Mouse (Mus musculus) limb, embryonic 11.5 days (tissue): ENCODE data around the gene Smo. TPM values are rescaled to one million over a fixed set of nuclear protein-coding genes. Genes with fewer than 3 reads are reported as not detected.

Experiments used
- ATAC-seq: fragments of 200-750 bp; cut with Nextera tagmentation; 2 replicates; pipeline ENCODE4 v1.8.0; 2017; ENCODE audit warnings: low read depth; ENCODE audit not compliant: insufficient number of reproducible peaks, low FRiP score, low TSS enrichment
- DNase-seq: peaks from one replicate; pipeline ENCODE4 v3.0.0-alpha.2; 2015; ENCODE audit warnings: low spot score
- H3K27ac ChIP-seq: fragments of 300-500 bp; sonication (generic); replicated peaks from 2 replicates; pipeline ENCODE4 v1.5.1; 2014; ENCODE audit warnings: low read depth, mild to moderate bottlenecking, low read length
- H3K27me3 ChIP-seq: fragments of 300-500 bp; sonication (generic); 2 replicates; pipeline ENCODE4 v1.6.1; 2014; ENCODE audit warnings: mild to moderate bottlenecking, low read length, mixed read lengths; ENCODE audit not compliant: control insufficient read depth, insufficient read depth
- H3K36me3 ChIP-seq: fragments of 300-500 bp; sonication (generic); 2 replicates; pipeline ENCODE4 v1.6.1; 2014; ENCODE audit warnings: mild to moderate bottlenecking, low read length, moderate library complexity, mixed read lengths; ENCODE audit not compliant: control insufficient read depth, insufficient read depth
- H3K4me1 ChIP-seq: fragments of 300-500 bp; sonication (generic); 2 replicates; pipeline ENCODE4 v1.6.1; 2014; ENCODE audit warnings: low read length, mixed read lengths; ENCODE audit not compliant: control insufficient read depth, insufficient read depth
- H3K4me2 ChIP-seq: fragments of 300-500 bp; sonication (generic); 2 replicates; pipeline ENCODE4 v1.6.1; 2014; ENCODE audit warnings: low read depth, mild to moderate bottlenecking, moderate library complexity; ENCODE audit not compliant: severe bottlenecking
- H3K4me3 ChIP-seq: fragments of 300-500 bp; sonication (generic); 2 replicates; pipeline ENCODE4 v1.5.1; 2014; ENCODE audit warnings: low read depth, low read length
- H3K9ac ChIP-seq: fragments of 300-500 bp; sonication (generic); 2 replicates; pipeline ENCODE4 v1.6.1; 2014; ENCODE audit warnings: mild to moderate bottlenecking, low read length
- H3K9me3 ChIP-seq: fragments of 300-500 bp; sonication (generic); 2 replicates; pipeline ENCODE4 v1.6.1; 2016; ENCODE audit warnings: low read length; ENCODE audit not compliant: control insufficient read depth
- WGBS: fragments of 180-500 bp; shearing (Covaris S2); extraction: QIAGEN DNeasy Blood & Tissue Kit; methylation state at CpG from one replicate; pipeline ENCODE4 v1.1.7; 2014; 5-methylcytosine and 5-hydroxymethylcytosine counted together
- polyA plus RNA-seq: library from polyadenylated mRNA; unstranded; fragments of >200 nt; fragmentation: Nextera tagmentation; extraction: Ambion mirVana; gene quantifications from 2 replicates; pipeline ENCODE4 v1.2.1, GENCODE M21; 2014

Gene Smo
- polyA plus RNA-seq, 1 experiment from 2014 or later: 67.5 TPM

- Histone ChIP-seq H3K27ac (peak overlapping the region; percentile 98), H3K4me2 (peak overlapping the region; percentile 87), H3K4me3 (peak overlapping the region; percentile 98), H3K9me3 (no peaks in the 10 kb centered on the region), H3K9ac (peak overlapping the region; percentile 100), H3K4me1 (peaks cover 10% of the 10 kb centered on the region), H3K36me3 (peaks cover 6% of the 10 kb centered on the region; the same call in 1 of the 2 replicates), H3K27me3 (no peaks in the 10 kb centered on the region)
- peak; percentile 73 for ATAC-seq
- under 1% methylated on average over 58 of the region's 75 CpGs for WGBS
- peak; percentile 81 for DNase-seq
These were observed 567 bp downstream of the Smo start for GRCm38 (mm10) chr6:29735689-29736451.

DNA sequence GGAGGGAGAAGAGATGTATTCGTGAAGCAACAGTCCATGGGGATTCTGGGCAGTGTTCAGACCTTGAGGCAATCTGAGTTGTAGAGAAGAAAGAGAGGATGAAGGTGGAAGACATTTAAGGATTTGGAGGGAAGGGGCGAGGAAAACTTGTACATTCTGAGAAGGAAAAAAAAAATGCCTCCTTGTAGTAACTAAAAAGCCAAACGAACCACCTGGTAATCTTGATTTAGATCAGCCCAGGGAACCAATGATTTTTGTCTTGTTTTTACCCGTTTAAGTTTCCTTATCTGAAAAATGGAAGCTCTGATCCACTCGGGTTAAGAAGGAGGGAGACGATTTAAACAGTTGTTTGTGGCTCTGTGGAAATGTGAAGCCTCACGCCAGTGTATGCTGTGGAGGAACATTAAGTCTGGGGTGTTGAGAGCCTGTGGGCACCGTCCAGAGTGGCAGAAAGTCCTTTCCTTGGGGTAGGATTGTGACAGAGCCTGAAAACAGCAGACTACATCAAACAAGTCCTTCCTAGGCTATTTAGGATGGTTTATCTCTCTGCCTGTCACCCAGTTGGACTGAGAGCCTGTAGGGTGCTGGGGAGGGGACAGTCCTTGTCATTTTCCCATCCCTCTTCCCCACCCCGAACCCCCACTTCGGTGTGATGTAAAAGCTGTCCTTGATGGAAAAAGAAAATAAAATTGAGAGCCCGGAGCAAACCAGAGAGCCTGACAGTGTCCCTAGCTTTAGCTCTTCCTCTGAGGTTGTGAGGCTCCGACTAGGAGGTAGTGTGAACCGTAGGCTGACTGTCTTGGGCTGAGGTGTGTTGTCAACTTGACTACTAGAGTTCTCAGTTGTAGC, 1.5 kb downstream of the Smo start:
- H3K4me2 ChIP-seq: peak overlapping the region; percentile 87
- H3K27me3 ChIP-seq: no peaks in the 10 kb centered on the region
- ATAC-seq (no peak), DNase-seq (no peak)
- H3K9me3 ChIP-seq: no peaks in the 10 kb centered on the region
- WGBS: 18% methylated on average over 13 of the region's 13 CpGs
- peaks cover 10% of the 10 kb centered on the region for H3K4me1 ChIP-seq
- peak overlapping the region; percentile 100 for H3K9ac ChIP-seq
- H3K4me3 ChIP-seq: peak overlapping the region; percentile 98
- peaks cover 6% of the 10 kb centered on the region; the same call in 1 of the 2 replicates for H3K36me3 ChIP-seq
- H3K27ac ChIP-seq: peak overlapping the region; percentile 98; the same call in 1 of the 2 replicates

- H3K9ac ChIP-seq: no peak overlapping the region
- H3K4me2 ChIP-seq: no peak overlapping the region
- WGBS: 92% methylated on average over 3 of the region's 3 CpGs
- no peak overlapping the region for H3K4me3 ChIP-seq
- DNase-seq (no peak), ATAC-seq (no peak)
- peaks cover 9% of the 10 kb centered on the region for H3K9me3 ChIP-seq
- H3K4me1 ChIP-seq: no peaks in the 10 kb centered on the region
- peaks cover 15% of the 10 kb centered on the region for H3K36me3 ChIP-seq
- H3K27me3 ChIP-seq: no peaks in the 10 kb centered on the region
- H3K27ac ChIP-seq: no peak overlapping the region
These were observed 16.3 kb downstream of the Smo start for GRCm38 (mm10) chr6:29751466-29752152.

GRCm38 (mm10) chr6:29753336-29753735, 18.0 kb downstream of the Smo start:
- ATAC-seq (no peak), DNase-seq (no peak)
- Histone ChIP-seq H3K4me2 (no peak overlapping the region), H3K9me3 (peaks cover 5% of the 10 kb centered on the region), H3K4me1 (no peaks in the 10 kb centered on the region), H3K27ac (no peak overlapping the region), H3K4me3 (no peak overlapping the region), H3K36me3 (peaks cover 21% of the 10 kb centered on the region), H3K9ac (no peak overlapping the region), H3K27me3 (no peaks in the 10 kb centered on the region)
- WGBS: 92% methylated on average over 11 of the region's 11 CpGs

- ATAC-seq: no peak
- Histone ChIP-seq H3K4me3 (no peak overlapping the region), H3K4me1 (no peaks in the 10 kb centered on the region), H3K4me2 (no peak overlapping the region), H3K27me3 (no peaks in the 10 kb centered on the region), H3K27ac (no peak overlapping the region), H3K9ac (no peak overlapping the region), H3K9me3 (no peaks in the 10 kb centered on the region), H3K36me3 (peaks cover 21% of the 10 kb centered on the region)
- 93% methylated on average over 5 of the region's 5 CpGs for WGBS
- DNase-seq: no peak
These were observed 20.7 kb downstream of the Smo start for GRCm38 (mm10) chr6:29756001-29756400.

DNA sequence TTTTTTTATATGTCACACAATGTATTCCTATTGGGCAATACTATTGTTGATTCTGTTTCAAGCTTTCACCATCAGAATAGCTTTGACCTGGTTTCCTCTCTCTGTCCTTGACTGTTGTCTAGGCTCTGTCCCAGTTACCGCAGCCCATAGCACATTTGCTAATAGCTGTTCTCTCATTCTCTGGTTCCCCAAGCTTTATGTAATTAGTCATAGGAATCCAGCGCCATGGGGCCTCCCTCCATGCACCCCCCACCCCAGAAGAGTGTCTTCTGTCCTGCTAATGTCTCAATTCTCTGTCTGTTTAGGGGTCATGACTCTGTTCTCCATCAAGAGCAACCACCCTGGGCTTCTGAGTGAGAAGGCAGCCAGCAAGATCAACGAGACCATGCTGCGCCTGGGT, 21.2 kb downstream of the Smo start:
- DNase-seq: no peak
- ATAC-seq: no peak
- Histone ChIP-seq H3K9me3 (no peaks in the 10 kb centered on the region), H3K27me3 (no peaks in the 10 kb centered on the region), H3K36me3 (peaks cover 21% of the 10 kb centered on the region), H3K4me3 (no peak overlapping the region), H3K4me1 (no peaks in the 10 kb centered on the region), H3K9ac (no peak overlapping the region), H3K27ac (no peak overlapping the region), H3K4me2 (no peak overlapping the region)
- WGBS: 98% methylated on average over 4 of the region's 4 CpGs

- H3K27ac ChIP-seq: no peak overlapping the region
- no peak overlapping the region for H3K4me2 ChIP-seq
- ATAC-seq: no peak
These were observed 23.1 kb downstream of the Smo start for GRCm38 (mm10) chr6:29758417-29758816.

DNA sequence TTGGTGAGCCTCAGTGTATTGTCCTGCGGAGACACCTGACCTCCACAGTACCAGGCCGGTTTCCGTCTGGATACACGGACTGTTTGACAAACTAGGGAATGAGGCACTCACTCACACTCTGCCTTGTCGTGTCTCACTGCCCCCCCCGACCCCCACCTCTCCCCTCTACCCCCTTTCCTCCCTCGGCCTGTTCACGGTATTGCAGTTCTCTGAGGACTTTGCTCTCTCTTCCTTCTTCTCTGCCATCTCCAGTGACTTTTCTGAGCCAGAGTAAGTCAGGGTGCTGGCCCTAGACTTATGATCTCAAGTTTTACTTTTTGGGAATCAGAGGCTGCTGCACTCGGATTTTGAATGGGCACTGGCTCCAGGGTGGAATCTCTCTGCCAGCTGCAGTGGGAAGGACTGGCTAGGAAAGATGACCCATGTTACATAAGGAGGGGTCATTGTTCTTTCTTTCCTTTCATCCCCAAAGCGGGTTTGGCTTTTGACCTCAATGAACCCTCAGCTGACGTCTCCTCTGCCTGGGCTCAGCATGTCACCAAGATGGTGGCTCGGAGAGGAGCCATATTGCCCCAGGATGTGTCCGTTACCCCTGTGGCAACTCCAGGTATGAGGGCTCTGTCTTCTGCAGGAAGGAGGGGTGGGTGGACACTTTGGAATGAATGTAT, 23.8 kb downstream of the Smo start:
- no peaks in the 10 kb centered on the region for H3K27me3 ChIP-seq
- no peak overlapping the region for H3K4me3 ChIP-seq
- no peak overlapping the region for H3K27ac ChIP-seq
- H3K36me3 ChIP-seq: peaks cover 16% of the 10 kb centered on the region
- DNase-seq (no peak), ATAC-seq (no peak)
- no peaks in the 10 kb centered on the region for H3K4me1 ChIP-seq
- 91% methylated on average over 13 of the region's 13 CpGs for WGBS
- no peaks in the 10 kb centered on the region for H3K9me3 ChIP-seq
- no peak overlapping the region for H3K4me2 ChIP-seq
- H3K9ac ChIP-seq: no peak overlapping the region

More at GRCm38 (mm10) chr6:29758417-29758816, 23.1 kb downstream of the Smo start:
- Histone ChIP-seq H3K27me3 (no peaks in the 10 kb centered on the region), H3K9me3 (no peaks in the 10 kb centered on the region), H3K9ac (no peak overlapping the region), H3K4me1 (no peaks in the 10 kb centered on the region), H3K4me3 (no peak overlapping the region), H3K36me3 (peaks cover 20% of the 10 kb centered on the region)
- 43% methylated on average over 4 of the region's 4 CpGs for WGBS
- DNase-seq: peak; percentile 86
